Mouse (Mus musculus): ENCODE results near the gene Dock7. TPM values are rescaled to one million over a fixed set of nuclear protein-coding genes. Genes with fewer than 3 reads are reported as not detected.

Gene Dock7
- total and polyA plus RNA-seq, 2 experiments from 2014 or later, result 36.8 to 82.3 TPM

DNA sequence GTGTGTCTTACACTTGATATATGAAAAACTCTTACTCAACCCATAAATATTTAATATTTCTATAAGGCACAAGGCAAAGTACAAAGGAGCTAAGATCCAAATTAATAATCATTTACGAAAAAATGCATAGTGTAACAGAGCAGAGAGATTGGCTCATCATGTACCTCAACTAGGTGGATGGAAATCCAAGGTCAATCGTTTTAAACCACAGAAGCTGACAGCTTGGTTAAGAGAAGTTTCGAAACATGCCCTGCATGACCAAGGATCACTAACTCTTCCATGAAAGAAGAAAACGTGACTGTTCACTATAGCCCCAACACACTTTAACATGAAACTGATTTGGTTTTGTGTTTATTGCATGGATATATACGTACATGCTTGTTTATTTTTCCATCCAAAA is 92.3 kb downstream of the Dock7 start:
- no peak overlapping the region for H3K9ac ChIP-seq (replicated peaks; ENCODE audit: low read length, poor library complexity, severe bottlenecking)
- H3K27me3 ChIP-seq (ENCODE audit: insufficient read depth, low read length), result no peaks in the 10 kb centered on the region
- no peak overlapping the region for H3K4me3 ChIP-seq (ENCODE audit: low read depth, low read length)
- TF ChIP-seq CTCF (IDR thresholded peaks at IDR 0.05), result no peak
- no peaks in the 10 kb centered on the region for H3K9me3 ChIP-seq (ENCODE audit: low read length)
- WGBS, result 91% methylated on average over 5 of the region's 5 CpGs
- no peaks in the 10 kb centered on the region for H3K4me1 ChIP-seq (ENCODE audit: insufficient read depth, low read length)
- no peak for DNase-seq (ENCODE audit: low spot score)
- H3K27ac ChIP-seq (ENCODE audit: low read depth, low read length), result no peak overlapping the region
- no peak overlapping the region for H3K4me2 ChIP-seq (ENCODE audit: low read depth, low read length, poor library complexity, severe bottlenecking)
- H3K36me3 ChIP-seq (ENCODE audit: insufficient read depth, low read length), result no peaks in the 10 kb centered on the region
- ATAC-seq (ENCODE audit: low FRiP score), result no peak

DNA sequence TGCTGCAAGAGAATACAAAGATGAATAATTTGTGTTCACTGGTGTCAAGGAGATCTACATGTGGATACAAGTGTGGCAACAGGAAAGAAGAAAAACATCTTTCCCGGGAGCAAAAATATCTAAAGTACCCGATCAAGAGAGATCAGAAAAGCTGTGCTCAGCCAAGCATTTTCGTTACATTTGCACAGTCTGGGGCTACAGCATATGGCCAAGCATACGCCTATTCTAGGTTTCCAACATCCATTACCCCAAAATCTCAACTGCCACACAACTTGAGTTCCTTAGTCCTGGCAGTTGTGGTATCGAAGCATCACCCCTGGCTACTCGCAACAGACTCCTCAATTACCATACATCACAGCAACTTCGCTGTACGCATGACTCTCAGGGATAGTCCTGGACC is 98.5 kb downstream of the Dock7 start:
- no peak for DNase-seq (ENCODE audit: low spot score)
- ATAC-seq (ENCODE audit: low FRiP score), result no peak

GRCm38 (mm10) chr4:99011039-99011438 is 109.7 kb downstream of the Dock7 start:
- no peak overlapping the region for H3K9ac ChIP-seq (replicated peaks; ENCODE audit: low read length, poor library complexity, severe bottlenecking)
- ATAC-seq (ENCODE audit: low FRiP score), result no peak
- H3K4me1 ChIP-seq (ENCODE audit: insufficient read depth, low read length), result no peaks in the 10 kb centered on the region
- no peak for TF ChIP-seq CTCF (IDR thresholded peaks at IDR 0.05)
- H3K27me3 ChIP-seq (ENCODE audit: insufficient read depth, low read length), result no peaks in the 10 kb centered on the region
- peaks cover 26% of the 10 kb centered on the region for H3K36me3 ChIP-seq (ENCODE audit: insufficient read depth, low read length)
- H3K27ac ChIP-seq (ENCODE audit: low read depth, low read length), result no peak overlapping the region
- no peak for DNase-seq (ENCODE audit: low spot score)
- 90% methylated on average over 4 of the region's 4 CpGs for WGBS
- H3K4me3 ChIP-seq (ENCODE audit: low read depth, low read length), result no peak overlapping the region
- H3K4me2 ChIP-seq (ENCODE audit: low read depth, low read length, poor library complexity, severe bottlenecking), result no peak overlapping the region
- H3K9me3 ChIP-seq (ENCODE audit: low read length), result no peaks in the 10 kb centered on the region

More for the DNA sequence above, 98.5 kb downstream of the Dock7 start:
- Histone ChIP-seq H3K9me3 (ENCODE audit: low read length) (no peaks in the 10 kb centered on the region), H3K27me3 (ENCODE audit: insufficient read depth, low read length) (no peaks in the 10 kb centered on the region), H3K4me3 (ENCODE audit: low read depth, low read length) (no peak overlapping the region), H3K9ac (replicated peaks; ENCODE audit: low read length, poor library complexity, severe bottlenecking) (no peak overlapping the region), H3K27ac (ENCODE audit: low read depth, low read length) (no peak overlapping the region), H3K4me2 (ENCODE audit: low read depth, low read length, poor library complexity, severe bottlenecking) (no peak overlapping the region), H3K36me3 (ENCODE audit: insufficient read depth, low read length) (no peaks in the 10 kb centered on the region; the same call in 1 of the 2 replicates), H3K4me1 (ENCODE audit: insufficient read depth, low read length) (no peaks in the 10 kb centered on the region)
- 93% methylated on average over 8 of the region's 8 CpGs for WGBS
- TF ChIP-seq CTCF (IDR thresholded peaks at IDR 0.05), result no peak

DNA sequence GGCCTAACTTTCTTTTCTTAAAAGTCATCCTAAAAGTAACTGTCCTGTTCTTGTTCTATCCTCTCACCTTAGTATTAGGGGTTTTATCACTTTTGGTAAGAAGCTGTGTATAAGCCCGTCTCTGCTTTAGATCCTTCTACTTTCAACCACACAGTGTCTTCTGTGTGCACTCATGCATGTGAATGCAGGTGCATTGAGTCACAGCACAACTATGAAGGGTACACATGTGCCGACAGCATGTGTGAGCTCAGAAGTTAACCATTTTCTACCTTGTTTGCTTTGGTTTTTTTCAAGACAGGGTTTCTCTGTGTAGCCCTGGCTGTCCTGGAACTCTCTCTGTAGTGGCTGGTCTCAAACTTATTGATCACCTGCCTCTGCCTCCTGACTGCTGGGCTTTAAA is 114.4 kb downstream of the Dock7 start:
- DNase-seq (ENCODE audit: low spot score) (no peak), ATAC-seq (ENCODE audit: low FRiP score) (no peak)
- 79% methylated on average over 2 of the region's 2 CpGs for WGBS
- no peak for TF ChIP-seq CTCF (IDR thresholded peaks at IDR 0.05)
- Histone ChIP-seq H3K9me3 (ENCODE audit: low read length) (no peaks in the 10 kb centered on the region), H3K27me3 (ENCODE audit: insufficient read depth, low read length) (no peaks in the 10 kb centered on the region), H3K27ac (ENCODE audit: low read depth, low read length) (no peak overlapping the region), H3K4me1 (ENCODE audit: insufficient read depth, low read length) (no peaks in the 10 kb centered on the region), H3K36me3 (ENCODE audit: insufficient read depth, low read length) (peaks cover 13% of the 10 kb centered on the region), H3K9ac (replicated peaks; ENCODE audit: low read length, poor library complexity, severe bottlenecking) (no peak overlapping the region), H3K4me2 (ENCODE audit: low read depth, low read length, poor library complexity, severe bottlenecking) (no peak overlapping the region), H3K4me3 (ENCODE audit: low read depth, low read length) (no peak overlapping the region)

- DNase-seq (ENCODE audit: low spot score) (no peak), ATAC-seq (ENCODE audit: low FRiP score) (no peak)
- Histone ChIP-seq H3K9me3 (ENCODE audit: low read length) (no peaks in the 10 kb centered on the region), H3K9ac (replicated peaks; ENCODE audit: low read length, poor library complexity, severe bottlenecking) (no peak overlapping the region), H3K4me3 (ENCODE audit: low read depth, low read length) (no peak overlapping the region), H3K4me2 (ENCODE audit: low read depth, low read length, poor library complexity, severe bottlenecking) (no peak overlapping the region), H3K4me1 (ENCODE audit: insufficient read depth, low read length) (no peaks in the 10 kb centered on the region), H3K36me3 (ENCODE audit: insufficient read depth, low read length) (peaks cover 13% of the 10 kb centered on the region), H3K27ac (ENCODE audit: low read depth, low read length) (no peak overlapping the region), H3K27me3 (ENCODE audit: insufficient read depth, low read length) (no peaks in the 10 kb centered on the region)
- 94% methylated on average over 2 of the region's 2 CpGs for WGBS
- no peak for TF ChIP-seq CTCF (IDR thresholded peaks at IDR 0.05)
Measured at GRCm38 (mm10) chr4:99005574-99005973, 115.1 kb downstream of the Dock7 start.

DNA sequence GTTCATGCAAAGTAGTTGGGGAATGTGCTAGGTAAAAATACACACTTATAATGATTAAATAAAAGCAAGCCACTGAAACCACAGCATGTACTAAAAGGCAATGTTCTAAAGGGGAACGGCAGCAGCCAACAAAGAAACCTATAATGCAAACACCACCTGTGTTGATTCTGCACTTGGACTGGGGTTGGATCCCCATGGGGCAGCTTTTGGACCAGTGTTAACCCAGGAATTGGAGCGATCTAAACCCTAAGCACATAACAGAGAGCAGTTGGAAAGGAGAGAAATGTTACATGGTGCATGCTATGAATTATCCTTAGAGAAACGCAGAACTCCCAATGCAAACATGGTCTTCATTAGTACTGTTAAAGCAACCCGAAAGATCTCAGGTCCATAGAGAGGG is 127.2 kb downstream of the Dock7 start:
- Histone ChIP-seq H3K36me3 (ENCODE audit: insufficient read depth, low read length) (peaks cover 11% of the 10 kb centered on the region; the same call in 1 of the 2 replicates), H3K9ac (replicated peaks; ENCODE audit: low read length, poor library complexity, severe bottlenecking) (no peak overlapping the region), H3K27me3 (ENCODE audit: insufficient read depth, low read length) (no peaks in the 10 kb centered on the region), H3K27ac (ENCODE audit: low read depth, low read length) (no peak overlapping the region), H3K4me2 (ENCODE audit: low read depth, low read length, poor library complexity, severe bottlenecking) (no peak overlapping the region), H3K4me3 (ENCODE audit: low read depth, low read length) (no peak overlapping the region), H3K4me1 (ENCODE audit: insufficient read depth, low read length) (no peaks in the 10 kb centered on the region), H3K9me3 (ENCODE audit: low read length) (no peaks in the 10 kb centered on the region)
- no peak for DNase-seq (ENCODE audit: low spot score)
- WGBS, result 89% methylated on average over 4 of the region's 4 CpGs
- TF ChIP-seq CTCF (IDR thresholded peaks at IDR 0.05), result no peak
- ATAC-seq (ENCODE audit: low FRiP score), result no peak

Measured in midbrain, postnatal 0 days (tissue).